Mouse (Mus musculus): ENCODE measurements around the gene Cp.
"Not testable (repeated sequence)": the region's sequence is repeated elsewhere in the genome, so short reads cannot be mapped to it uniquely, and the experiment has no call there.

Cp gene

DNA sequence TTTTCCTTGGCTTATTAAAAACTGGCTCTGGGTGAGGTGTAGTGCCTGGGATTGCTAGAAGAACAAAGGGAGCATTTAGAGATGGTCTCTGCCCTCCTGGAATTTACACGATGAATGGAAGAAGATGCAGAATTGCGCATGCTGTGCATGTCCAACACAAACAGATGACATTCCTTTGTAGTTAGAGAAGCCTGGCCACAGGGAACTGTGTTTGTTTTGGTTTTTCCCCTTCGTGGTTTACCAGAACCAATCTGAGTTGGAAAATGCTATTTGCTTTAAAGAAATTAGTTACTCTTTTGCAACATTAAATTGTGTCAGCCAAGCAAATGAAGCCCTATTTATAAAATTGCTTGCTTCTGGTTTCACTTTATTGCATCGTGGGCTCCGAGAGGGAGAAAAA, at the start of gene Cp:
TSS of gene Cp (plus strand) at position 170 of the 400 bp plus-strand sequence.
- no peak for DNase-seq (ENCODE audit: low spot score in 2 of 2)

DNA sequence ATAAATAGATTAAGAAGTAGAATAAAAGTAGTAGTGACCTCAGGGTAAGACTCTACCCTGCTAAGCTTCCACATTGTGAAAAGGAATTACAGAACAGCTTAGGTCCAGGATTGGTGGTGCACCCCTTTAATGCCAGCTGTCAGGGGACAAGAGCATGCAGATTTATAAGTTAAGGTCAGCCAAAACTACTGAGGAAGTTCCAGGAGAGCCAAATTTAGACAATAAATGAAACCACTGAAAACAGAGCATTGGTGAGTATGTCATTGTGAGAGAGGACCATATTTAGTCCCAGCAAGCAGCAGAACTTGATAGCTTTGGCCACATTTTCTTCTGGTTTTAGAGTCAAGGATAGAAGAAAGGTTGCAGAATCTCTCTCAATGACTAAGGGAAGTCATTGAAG, 8.3 kb upstream of the Cp start:
- no peak for DNase-seq (ENCODE audit: low spot score in 2 of 2)

DNA sequence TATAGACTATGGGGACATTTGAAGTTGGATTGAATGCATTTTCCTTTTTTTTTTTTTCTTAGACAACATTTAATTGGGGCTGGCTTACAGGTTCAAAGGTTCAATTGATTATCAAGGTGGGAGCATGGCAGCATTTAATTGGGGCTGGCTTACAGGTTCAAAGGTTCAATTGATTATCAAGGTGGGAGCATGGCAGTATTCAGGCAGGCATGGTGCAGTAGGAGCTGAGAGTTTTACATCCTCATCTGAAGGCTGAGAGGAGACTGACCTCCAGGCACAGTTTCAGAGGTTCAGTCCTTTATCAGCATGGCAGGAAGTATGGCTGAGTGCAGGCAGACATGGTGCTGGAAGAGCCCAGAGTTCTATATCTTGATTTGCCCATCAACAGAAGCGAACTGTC, 7.5 kb upstream of the Cp start:
- DNase-seq (ENCODE audit: low spot score in 2 of 2), result not testable (repeated sequence)

DNA sequence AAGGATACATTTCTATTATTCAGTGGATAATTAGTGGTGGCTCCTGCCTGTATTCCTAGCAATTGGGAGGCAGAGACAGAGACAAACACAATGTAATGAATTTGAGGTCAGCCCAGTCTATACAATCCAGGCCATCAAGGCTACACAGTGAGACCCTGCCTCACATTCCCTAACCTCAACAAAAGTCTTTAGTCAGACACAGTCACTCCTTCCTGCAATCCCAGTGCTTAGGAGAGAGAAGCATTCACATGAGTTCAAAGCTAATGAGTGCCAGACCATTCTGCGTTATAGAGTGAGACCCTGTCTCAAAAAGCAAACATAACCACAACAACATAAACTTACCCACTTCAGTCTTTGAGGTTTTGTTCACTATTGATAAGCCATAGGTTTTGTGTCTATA, 3.4 kb upstream of the Cp start:
- no peak for DNase-seq (ENCODE audit: low spot score in 2 of 2)

DNA sequence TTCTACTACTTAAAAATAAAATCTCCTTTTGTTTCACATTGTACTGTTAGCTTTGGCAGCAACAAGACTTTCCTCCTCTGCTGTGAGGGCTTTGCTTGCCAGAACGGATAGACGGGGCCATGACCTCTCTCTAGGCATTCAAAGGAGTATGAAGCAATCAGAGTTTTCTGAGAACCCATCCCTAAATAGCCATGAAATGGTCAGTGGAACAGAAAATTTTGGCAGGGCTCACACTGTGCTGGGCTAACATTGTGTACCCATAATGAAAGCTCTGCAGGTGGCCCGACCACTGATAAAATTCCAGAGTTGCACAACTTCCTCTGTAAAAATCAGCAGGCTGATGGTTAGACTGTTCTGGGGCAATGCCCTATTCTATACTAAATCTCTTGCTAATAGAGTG, 3.0 kb upstream of the Cp start:
- no peak for DNase-seq (ENCODE audit: low spot score in 2 of 2)

DNA sequence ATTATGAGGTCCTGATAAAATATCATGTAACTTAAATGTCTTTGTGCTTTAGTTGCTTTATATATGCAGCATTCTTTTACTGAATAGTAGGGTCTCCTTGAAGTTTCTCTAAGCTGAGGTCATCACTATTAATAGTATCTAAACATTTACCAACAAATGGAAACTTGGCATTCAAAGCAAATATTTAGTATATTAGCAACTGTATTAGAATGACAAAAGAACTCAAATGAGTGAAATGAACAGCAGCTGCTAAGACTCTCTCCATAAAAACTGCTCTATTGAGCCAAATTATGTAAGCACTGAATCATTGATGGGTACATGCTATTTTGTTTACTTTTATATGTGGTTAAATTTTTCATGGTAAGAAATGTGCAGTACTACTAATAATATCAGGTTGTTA, 1.2 kb downstream of the Cp start:
- no peak for DNase-seq (ENCODE audit: low spot score in 2 of 2)

DNA sequence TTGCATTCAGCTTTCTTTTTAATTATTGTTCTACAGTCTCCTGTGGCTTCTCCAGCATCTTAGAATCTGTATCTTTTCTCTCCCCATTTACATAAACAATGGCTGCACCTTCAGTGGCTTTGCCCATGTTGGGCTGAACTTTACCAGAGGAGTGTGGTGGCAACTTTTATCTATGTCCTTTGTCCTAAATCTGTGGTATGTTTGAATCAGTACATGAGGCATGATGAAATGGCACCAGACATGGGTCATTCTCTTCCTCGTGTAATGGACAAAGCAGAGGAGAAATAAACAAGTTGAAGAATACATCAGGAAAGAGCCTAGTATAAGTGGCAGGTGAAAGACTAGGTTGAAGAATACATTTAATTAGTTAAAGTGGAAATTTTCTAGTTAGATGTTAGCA, 2.1 kb downstream of the Cp start:
- no peak for DNase-seq (ENCODE audit: low spot score in 2 of 2)

DNA sequence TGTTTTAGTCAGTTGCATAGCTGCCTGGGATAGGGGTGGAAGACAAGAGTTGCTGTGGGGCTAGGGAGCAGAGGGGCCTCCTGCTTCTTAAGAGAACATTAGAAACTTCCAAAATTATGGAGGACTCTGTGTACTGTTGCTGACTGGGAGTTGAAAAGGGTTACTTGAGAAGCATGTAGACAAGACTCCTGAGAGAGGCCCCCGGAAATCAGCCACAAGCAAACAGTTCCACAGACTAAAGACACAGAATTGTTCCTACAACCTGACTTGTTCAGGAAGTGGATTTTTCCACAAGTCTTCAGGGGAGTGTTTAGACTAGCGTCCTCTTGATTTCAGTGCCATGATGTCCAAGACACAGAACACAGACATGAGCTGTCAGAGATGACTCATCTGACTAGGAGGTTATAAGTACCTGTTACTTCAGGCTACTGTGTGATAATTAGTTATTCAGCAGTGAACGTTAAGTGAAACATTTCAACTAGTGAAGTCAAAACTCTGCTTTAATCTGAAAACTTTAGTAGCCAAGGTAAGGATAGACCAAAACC, 3.8 kb downstream of the Cp start:
- no peak for DNase-seq (ENCODE audit: low spot score in 2 of 2)

DNA sequence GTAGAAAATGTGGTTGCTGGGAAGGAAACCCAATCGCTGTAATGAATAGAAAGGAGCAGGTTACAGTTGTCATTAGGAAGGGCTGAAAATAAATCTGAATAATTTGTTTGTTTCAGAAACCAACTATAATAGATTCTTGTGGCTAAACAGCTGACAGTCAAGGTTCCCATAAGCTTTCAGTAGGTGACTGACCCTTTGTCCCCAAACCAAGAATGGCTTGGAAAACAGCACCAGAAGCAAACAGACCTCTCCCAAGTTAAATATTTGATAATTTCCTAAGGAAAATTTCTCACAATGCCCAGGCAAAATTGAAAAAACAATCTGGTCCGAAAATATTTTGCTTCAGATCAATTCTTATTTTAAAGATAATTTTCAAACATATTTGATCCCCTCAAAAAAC, 4.5 kb downstream of the Cp start:
- DNase-seq (ENCODE audit: low spot score in 2 of 2), result no peak

DNA sequence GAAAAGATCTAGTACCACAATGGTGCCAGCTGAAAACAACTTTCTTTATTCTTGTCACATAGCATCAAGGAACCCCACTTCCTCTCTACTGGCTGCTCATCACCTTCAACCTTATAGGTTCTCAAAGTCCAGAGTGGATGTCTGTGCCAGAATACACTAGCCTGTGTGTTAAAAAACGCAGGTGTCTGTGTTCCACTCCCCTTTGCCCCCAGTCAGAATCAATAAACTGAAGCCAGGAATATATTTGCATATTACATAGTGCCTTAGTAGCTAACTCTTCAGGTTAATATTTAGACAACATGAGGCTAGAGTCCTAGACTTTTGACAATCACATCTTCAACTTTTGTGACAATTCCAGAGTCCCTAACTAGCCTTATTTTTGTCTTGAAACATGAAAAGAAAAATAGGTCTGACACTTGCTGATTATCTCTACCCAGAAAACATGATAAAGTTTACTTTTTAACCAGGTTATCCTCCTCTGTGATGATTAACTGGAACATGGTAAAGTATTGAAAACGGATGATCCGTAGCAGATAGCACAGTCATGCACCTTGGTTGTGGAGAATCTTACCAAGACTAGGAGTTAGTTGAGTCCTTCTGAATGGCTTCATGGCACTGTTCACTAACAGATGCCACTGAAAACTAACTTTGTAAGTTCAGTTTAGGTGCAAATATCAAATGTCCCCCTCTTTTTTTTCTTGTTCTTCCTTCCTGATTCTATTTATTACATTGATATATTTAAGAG, 6.1 kb downstream of the Cp start:
- no peak for DNase-seq (ENCODE audit: low spot score in 2 of 2)

DNA sequence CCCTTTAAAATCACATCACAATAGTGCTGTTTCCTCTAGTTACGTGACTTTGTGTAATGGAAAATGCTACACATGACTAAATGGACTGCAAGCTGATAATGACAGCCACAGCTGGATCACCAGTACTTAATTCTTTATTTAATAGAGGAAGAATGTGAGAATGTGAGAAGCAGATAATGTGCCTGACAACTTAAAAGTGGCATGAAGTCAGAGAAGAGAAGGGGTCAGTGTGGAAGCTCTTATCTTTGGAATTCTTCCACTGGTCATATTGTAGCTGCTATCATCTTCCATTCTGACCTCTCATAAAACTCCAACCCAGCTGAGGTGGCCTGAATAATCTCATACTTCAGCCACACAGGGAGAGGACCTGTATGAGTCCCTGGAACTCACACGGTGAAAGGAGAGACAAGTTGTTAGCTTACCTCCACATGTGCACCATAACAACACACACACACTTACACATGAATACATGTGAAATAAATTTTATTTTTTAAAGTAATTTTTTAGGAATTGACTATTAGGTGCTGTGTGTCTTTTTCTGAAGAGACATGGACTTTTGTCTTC, 7.9 kb downstream of the Cp start:
- DNase-seq (ENCODE audit: low spot score in 2 of 2), result no peak

DNA sequence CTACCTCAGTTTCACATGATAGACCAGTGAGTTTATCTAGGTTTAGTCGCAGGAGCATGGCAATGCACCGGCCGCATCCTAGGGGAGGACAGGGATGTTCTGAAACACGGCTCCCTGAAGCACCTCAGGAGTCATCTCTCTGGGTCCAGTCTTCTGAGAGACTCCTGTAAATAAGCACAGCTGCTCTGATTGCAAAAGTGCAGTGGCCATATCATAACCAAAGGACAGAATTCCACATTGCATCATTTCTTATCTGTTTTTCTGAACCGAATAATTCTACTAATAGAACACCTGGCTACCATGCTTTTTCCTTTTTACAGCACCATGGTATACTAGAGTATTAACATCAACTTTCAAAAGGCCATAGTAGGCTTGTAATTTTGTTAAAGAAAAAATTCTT, 8.4 kb downstream of the Cp start:
- no peak for DNase-seq (ENCODE audit: low spot score in 2 of 2)

DNA sequence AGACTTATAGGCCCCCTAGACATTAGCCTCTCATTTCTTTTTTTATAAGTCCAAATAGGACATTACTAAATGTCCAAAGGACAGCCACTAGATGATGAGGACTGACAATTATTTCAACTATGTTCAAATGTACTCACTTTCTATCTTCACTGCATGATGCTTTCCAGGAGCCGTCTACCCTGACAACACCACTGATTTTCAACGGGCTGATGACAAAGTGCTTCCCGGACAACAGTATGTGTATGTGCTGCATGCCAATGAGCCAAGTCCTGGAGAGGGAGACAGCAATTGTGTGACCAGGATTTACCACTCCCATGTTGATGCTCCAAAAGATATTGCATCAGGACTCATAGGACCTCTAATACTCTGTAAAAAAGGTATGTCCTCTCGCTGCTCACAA, 9.2 kb downstream of the Cp start:
- no peak for DNase-seq (ENCODE audit: low spot score in 2 of 2)

DNA sequence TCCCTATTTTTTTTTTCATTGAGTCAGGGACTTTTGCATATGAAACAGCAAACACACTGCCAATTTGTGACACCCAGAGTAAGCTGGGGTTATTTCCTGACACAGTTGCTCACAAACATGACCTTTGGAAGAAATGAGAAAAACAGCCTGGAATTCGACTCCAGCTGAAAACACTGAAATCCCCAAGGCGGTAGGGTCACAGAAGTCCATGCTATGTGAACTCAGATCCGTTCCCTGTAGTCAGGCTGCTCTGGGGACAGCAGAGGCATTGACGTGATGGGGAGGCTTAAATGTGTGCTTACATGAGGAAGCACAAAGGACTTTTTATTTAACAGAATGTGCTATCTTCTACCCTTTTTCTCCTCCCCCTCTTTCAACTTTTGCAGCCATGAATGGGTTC, 21.6 kb downstream of the Cp start:
- no peak for DNase-seq (ENCODE audit: low spot score in 2 of 2)

DNA sequence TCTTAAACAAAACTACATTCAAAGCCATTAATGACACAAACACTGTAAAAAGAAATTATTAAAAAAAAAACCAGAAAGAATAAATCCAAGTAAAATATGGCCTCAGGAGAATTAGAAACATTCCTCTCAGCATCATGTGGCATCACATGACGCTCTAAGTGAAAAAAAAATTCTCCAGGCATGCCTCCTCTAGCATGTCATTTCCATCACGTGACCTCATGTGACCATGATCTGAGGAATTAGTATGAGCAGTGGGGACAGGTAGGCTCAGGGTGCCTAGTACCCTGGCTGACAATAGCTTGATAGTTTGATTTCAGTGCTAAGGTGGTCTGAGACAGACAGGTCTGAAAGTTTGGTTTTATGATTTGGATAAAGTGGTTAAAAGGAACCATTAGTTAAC, 24.3 kb downstream of the Cp start:
- no peak for DNase-seq (ENCODE audit: low spot score in 2 of 2)

DNA sequence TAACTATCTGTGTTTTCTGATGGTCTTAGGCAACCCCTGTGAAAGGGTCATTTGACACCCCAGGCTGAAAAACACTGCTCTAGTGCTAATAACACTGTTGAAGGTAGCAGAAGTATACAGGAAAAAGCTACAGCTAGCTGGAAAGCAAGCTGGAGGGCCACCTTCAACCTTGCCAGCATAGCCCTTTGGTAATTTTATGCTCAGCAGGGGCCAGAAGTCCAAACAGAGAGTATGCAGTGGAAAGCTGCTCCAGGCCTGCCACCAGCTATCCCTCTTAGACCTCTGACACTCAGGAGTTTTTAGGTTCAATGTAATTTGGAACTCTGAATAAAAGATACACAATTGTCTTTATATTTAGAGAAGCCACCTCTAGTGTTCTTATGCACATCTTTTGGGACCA, 26.0 kb downstream of the Cp start:
- no peak for DNase-seq (ENCODE audit: low spot score in 2 of 2)

DNA sequence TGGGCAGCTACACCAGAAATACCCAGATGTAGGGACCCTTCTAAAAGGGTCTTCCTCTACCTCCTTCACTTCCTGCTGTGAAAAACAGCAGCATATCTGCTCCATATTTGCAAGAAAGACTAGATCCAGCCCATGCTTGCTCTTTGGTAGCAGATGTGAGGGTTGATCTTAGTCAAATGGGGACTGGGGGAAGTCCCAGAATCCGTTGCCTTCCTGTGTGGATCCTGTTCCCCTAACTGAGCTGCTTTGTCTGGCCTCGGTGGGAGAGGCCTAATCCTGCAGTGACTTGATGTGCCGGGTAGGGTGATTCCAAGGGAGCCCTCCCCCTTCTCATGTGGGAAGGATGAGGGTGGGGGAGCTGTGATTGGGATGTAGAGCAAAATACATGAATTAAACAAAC, 29.3 kb downstream of the Cp start:
- no peak for DNase-seq (ENCODE audit: low spot score in 2 of 2)

DNA sequence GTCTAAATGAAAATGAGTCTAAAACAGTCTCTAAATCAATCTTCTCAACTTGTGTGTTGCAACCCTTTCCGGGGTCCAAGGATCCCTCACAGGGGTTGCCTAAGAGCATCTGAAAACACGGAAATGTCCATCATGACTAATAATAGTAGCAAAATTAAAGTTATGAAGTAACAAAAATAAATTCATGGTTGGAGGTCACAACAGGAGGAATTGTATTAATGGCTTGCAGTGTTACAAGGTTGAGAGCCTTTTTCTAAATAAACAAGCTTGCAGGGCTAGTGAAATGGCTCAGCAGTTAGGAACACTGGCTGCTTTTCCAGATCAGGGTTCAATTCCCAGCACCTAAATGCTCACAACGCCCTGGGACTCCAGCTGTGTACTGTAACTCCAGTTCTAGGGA, 33.2 kb downstream of the Cp start:
- DNase-seq (ENCODE audit: low spot score in 2 of 2), result no peak

DNA sequence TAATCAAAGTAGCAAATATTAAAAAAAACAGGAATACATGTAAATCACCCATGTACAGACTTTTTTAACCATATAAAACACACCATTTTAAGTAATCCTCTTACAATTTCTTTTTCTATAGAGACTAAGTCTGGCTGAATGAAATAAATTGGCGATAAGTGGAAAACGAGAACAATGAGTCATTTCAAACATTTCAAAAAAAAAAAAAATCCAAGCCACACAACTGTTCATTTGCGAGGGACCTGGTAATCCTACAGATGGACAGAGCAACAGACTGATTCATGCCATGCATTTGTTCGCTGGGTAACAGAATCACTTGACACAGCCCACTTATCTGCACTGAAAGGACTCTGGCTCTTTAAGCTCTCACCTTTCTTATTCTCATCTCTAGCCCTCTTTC, 35.5 kb downstream of the Cp start:
- DNase-seq (ENCODE audit: low spot score in 2 of 2), result no peak

DNA sequence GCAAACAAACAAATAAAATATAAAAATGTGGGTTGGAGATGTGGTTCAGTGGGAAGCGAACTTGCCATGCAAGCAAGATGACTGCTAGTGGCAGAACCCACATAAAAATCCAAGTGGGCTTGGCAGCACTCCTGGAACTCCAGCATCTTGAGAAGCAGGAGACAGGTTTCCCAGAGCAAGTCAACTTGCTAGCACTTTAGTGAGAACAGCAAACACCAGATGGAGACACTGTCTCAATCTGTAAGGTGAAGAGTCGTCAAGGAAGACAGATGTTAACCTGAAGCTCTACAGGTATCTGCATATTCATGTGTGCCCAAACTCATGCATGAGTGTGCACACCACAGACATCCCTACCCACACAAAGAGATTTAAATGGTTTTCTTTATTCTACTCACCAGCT, 42.7 kb downstream of the Cp start:
- DNase-seq (ENCODE audit: low spot score in 2 of 2), result no peak

DNA sequence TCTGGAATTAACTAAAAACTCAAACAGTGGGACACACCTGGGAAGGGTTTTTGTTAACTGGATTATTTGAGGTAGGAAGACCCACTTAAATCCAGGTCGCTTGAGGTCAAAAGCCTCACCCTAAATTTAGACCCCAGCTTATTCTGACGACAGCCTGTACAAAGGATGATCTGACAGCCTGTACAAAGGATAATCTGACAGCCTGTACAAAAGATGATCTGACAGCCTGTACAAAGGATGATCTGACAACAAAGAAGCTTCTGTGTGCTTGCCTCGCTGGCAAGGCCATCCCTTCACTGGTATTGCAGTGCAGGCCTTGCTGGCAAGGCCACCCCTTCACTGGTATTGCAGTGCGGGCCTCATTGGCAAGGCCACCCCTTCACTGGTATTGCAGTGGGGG, 44.0 kb downstream of the Cp start:
- no peak for DNase-seq (ENCODE audit: low spot score in 2 of 2)

DNA sequence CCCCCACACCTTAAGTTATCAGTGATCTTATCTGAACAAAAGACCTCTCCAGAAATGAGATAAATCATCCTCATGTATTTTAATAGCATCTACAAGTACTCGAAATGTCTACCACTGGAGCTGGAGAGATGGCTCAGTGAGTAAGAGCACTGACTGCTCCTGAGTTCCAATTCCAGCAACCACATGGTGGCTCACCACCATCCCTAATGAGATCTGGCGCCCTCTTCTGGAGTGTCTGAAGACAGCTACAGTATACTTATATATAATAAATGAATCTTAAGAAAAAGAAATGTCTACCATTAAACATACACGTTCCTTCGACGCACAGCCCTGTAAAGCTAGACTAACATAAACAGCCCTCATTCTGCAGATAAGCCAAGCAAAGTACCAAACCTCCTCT, 45.9 kb downstream of the Cp start:
- DNase-seq (ENCODE audit: low spot score in 2 of 2), result no peak

DNA sequence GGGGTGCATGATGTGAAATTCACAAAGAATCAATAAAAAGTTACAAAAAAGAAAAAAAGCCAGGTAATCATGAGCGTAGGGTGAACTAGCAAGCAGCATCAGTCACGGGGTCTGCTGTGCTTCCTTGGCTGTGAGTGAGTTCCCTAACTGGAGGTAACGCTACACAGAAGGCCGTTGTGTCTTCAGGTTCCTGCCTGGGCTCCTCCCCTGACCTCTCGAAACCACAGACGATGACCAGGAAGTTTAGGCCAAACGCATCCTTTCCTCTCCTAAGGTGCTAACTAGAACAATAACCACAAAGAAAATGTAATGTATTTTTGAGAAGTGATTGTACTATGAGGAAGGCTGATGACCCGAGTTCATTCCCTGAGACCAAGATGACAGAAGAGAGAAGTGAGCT, 47.6 kb downstream of the Cp start:
- DNase-seq (ENCODE audit: low spot score in 2 of 2), result no peak

DNA sequence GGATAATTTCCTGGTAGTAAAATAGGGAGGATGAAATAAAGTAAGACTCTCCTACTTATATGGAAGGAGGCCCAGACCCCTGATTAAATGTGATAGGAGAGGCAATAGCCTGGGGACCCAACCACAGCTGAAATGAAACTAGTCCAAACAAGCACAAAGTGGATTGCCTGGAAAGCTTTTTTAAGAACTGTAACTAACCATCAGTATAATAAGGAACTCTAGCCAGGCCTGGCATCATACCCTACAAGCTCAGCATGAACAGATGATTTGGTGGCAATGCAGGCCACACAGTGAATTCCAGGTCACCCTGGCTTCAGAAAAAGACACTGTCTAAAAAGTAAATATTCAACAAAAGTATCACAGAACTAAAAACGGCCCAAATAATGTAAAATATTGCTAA, 48.8 kb downstream of the Cp start:
- DNase-seq (ENCODE audit: low spot score in 2 of 2), result no peak

Measured in spleen, postnatal 14 days (tissue).